Mouse (Mus musculus): ENCODE data around the gene Fer1l5.

DNA sequence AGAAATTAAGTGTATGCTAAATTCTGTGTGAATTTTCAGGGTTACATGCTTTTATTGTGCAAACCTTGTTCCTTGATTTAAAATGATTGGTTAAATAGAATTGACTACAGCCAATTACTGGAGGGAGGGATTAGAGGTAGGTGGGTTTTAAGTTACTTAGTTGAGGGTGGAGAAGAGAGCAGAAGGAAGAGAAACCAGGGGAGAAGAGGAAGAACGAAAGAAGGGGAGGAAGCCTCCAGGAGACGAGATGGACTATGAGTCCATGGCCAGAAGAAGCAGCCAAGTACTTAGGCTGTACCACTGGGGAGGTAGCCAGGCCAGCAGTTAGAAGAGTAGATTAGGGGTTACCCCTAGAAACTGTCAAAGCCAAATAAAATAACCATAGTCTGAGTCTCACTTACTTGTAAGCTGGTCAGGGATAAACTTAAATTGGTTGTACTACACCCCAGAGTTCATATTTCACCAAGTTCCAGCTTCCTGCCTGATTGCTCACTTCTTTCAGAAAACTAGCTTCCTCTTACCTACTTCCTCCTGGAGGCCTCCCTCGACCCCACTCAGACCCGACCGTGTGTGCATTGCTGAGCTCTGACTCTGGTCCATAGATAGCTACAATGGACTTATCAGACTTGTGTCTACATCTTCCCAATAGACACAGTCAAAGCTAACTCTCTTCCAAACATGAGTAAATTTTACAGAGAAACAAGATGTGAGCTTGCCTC is 74.2 kb downstream of the Fer1l5 start:
- TF ChIP-seq POLR2A (IDR thresholded peaks at IDR 0.05; ENCODE audit: borderline replicate concordance, control insufficient read depth, low read depth, low read length) = no peak
- TF ChIP-seq CTCF (IDR thresholded peaks at IDR 0.05; ENCODE audit: control insufficient read depth, insufficient read depth, low read length) = no peak
